Mouse (Mus musculus) CH12.LX (cell line): Measurements from ENCODE around the gene Rad1. TPM values are rescaled to one million over a fixed set of nuclear protein-coding genes. Genes with fewer than 3 reads are reported as not detected.

Experiments used
- DNase-seq: peaks from one replicate; pipeline ENCODE4 v3.0.0-alpha.2; 2013; ENCODE audit errors: extremely low read depth
- H3K27ac ChIP-seq: 2 replicates; pipeline ENCODE4 v1.5.1; 2012; ENCODE audit warnings: low read depth, mild to moderate bottlenecking, control low read depth, moderate library complexity; ENCODE audit not compliant: insufficient read depth
- H3K27me3 ChIP-seq: replicated peaks from 2 replicates; pipeline ENCODE3; 2012; ENCODE audit warnings: inconsistent platforms
- H3K36me3 ChIP-seq, 2 experiments: replicated peaks in 1 of 2; 2 replicates each; pipeline versions ENCODE3 to v1.6.1; 2012; ENCODE audit warnings: inconsistent platforms in 1 of 2, low read length in 1 of 2, mild to moderate bottlenecking in 1 of 2, mixed read lengths in 1 of 2, moderate library complexity in 1 of 2; ENCODE audit not compliant: control insufficient read depth in 1 of 2, insufficient read depth in 1 of 2
- H3K4me1 ChIP-seq, 2 experiments: 2 replicates each; pipeline ENCODE4 v1.6.1; 2012; ENCODE audit warnings: inconsistent platforms in 1 of 2, moderate library complexity in 1 of 2; ENCODE audit not compliant: insufficient read depth in 2 of 2, control insufficient read depth in 1 of 2
- H3K4me2 ChIP-seq: 2 replicates; pipeline ENCODE4 v1.6.1; 2012; ENCODE audit warnings: low read depth, mild to moderate bottlenecking, control low read depth; ENCODE audit not compliant: poor library complexity, insufficient read depth, severe bottlenecking
- H3K4me3 ChIP-seq, 3 experiments: fragments of 150-350 bp in 1 of 3; sonication (generic) in 1 of 3; replicated peaks in 1 of 3; 2 replicates each; pipeline versions ENCODE3 to v1.5.1; 2011 to 2012; ENCODE audit warnings: low read depth in 2 of 3, low read length in 2 of 3, mild to moderate bottlenecking in 2 of 3, moderate library complexity in 2 of 3, control low read depth in 1 of 3, improper control_type of control experiment in 1 of 3, inconsistent platforms in 1 of 3, mixed read lengths in 1 of 3; ENCODE audit not compliant: poor library complexity in 1 of 3
- H3K79me2 ChIP-seq: replicated peaks from 2 replicates; pipeline ENCODE4 v1.6.1; 2012; ENCODE audit warnings: mild to moderate bottlenecking, moderate library complexity; ENCODE audit not compliant: control insufficient read depth, poor library complexity, insufficient read depth, severe bottlenecking; ENCODE audit errors: extremely low read depth
- H3K9ac ChIP-seq: 2 replicates; pipeline ENCODE4 v1.6.1; 2012; ENCODE audit warnings: low read depth, mild to moderate bottlenecking, control low read depth, moderate library complexity; ENCODE audit not compliant: insufficient read depth
- H3K9me3 ChIP-seq: replicated peaks from 2 replicates; pipeline ENCODE3; 2012; ENCODE audit warnings: low read length, inconsistent platforms, mixed read lengths
- BHLHE40 ChIP-seq: IDR thresholded peaks from 2 replicates; pipeline ENCODE4 v1.6.1; 2011; ENCODE audit warnings: mild to moderate bottlenecking, low read depth, low read length, improper control_type of control experiment
- CHD2 ChIP-seq: IDR thresholded peaks from 2 replicates; pipeline ENCODE4 v1.6.1; 2011; ENCODE audit warnings: low read length, improper control_type of control experiment
- CTCF ChIP-seq, 2 experiments: IDR thresholded peaks in 1 of 2; conservative IDR thresholded peaks in 1 of 2; 2 replicates each; pipeline ENCODE4 v1.5.1; 2011 to 2012; ENCODE audit warnings: low read depth in 2 of 2, low read length in 2 of 2, improper control_type of control experiment in 1 of 2, inconsistent platforms in 1 of 2, mild to moderate bottlenecking in 1 of 2, moderate library complexity in 1 of 2
- E2F4 ChIP-seq: IDR thresholded peaks from 2 replicates; pipeline ENCODE4 v1.6.1; 2011; ENCODE audit warnings: low read depth, low read length, improper control_type of control experiment; ENCODE audit not compliant: insufficient replicate concordance
- ELF1 ChIP-seq: IDR thresholded peaks from 2 replicates; pipeline ENCODE4 v1.6.1; 2014; ENCODE audit warnings: low read depth, mild to moderate bottlenecking, inconsistent platforms, low read length, improper control_type of control experiment
- EP300 ChIP-seq: IDR thresholded peaks from 2 replicates; pipeline ENCODE4 v1.6.1; 2011; ENCODE audit warnings: low read length, improper control_type of control experiment
- GABPA ChIP-seq: IDR thresholded peaks from 2 replicates; pipeline ENCODE4 v1.6.1; 2012; ENCODE audit warnings: low read depth, low read length, improper control_type of control experiment, inconsistent platforms; ENCODE audit not compliant: insufficient replicate concordance
- HCFC1 ChIP-seq: IDR thresholded peaks from 2 replicates; pipeline ENCODE4 v1.6.1; 2012; ENCODE audit warnings: low read depth, mild to moderate bottlenecking, inconsistent platforms, low read length, improper control_type of control experiment
- JUN ChIP-seq: IDR thresholded peaks from 2 replicates; pipeline ENCODE4 v1.6.1; 2011; ENCODE audit warnings: low read depth, mild to moderate bottlenecking, low read length, improper control_type of control experiment, moderate library complexity; ENCODE audit not compliant: insufficient read depth
- MAFK ChIP-seq: IDR thresholded peaks from 2 replicates; pipeline ENCODE4 v1.6.1; 2011; ENCODE audit warnings: low read length, improper control_type of control experiment; ENCODE audit not compliant: insufficient replicate concordance
- MAX ChIP-seq: IDR thresholded peaks from 2 replicates; pipeline ENCODE4 v1.6.1; 2011; ENCODE audit warnings: low read length, improper control_type of control experiment
- MAZ ChIP-seq: IDR thresholded peaks from 2 replicates; pipeline ENCODE4 v1.6.1; 2012; ENCODE audit warnings: low read depth, mild to moderate bottlenecking, inconsistent platforms, low read length, improper control_type of control experiment, moderate library complexity
- NELFE ChIP-seq: IDR thresholded peaks from 2 replicates; pipeline ENCODE4 v1.6.1; 2011; ENCODE audit warnings: low read depth, low read length, improper control_type of control experiment
- PAX5 ChIP-seq: IDR thresholded peaks from 2 replicates; pipeline ENCODE4 v1.6.1; 2012; ENCODE audit warnings: low read length, inconsistent platforms, mixed read lengths
- POLR2A ChIP-seq: IDR thresholded peaks from 2 replicates; pipeline ENCODE4 v1.6.1; 2011; ENCODE audit warnings: low read depth, mild to moderate bottlenecking, improper control_type of control experiment, low read length
- RAD21 ChIP-seq: IDR thresholded peaks from 2 replicates; pipeline ENCODE4 v1.6.1; 2011; ENCODE audit warnings: low read depth, mild to moderate bottlenecking, low read length, improper control_type of control experiment, moderate library complexity
- SMC3 ChIP-seq: IDR thresholded peaks from 2 replicates; pipeline ENCODE4 v1.6.1; 2011; ENCODE audit warnings: low read depth, low read length, improper control_type of control experiment
- UBTF ChIP-seq: IDR thresholded peaks from 2 replicates; pipeline ENCODE4 v1.6.1; 2012; ENCODE audit warnings: low read depth, mild to moderate bottlenecking, inconsistent platforms, low read length, improper control_type of control experiment, moderate library complexity
- USF1 ChIP-seq: IDR thresholded peaks from 2 replicates; pipeline ENCODE4 v1.6.1; 2014; ENCODE audit warnings: low read depth, mild to moderate bottlenecking, inconsistent platforms, low read length, improper control_type of control experiment
- ZC3H11A ChIP-seq: IDR thresholded peaks from 2 replicates; pipeline ENCODE4 v1.6.1; 2012; ENCODE audit warnings: low read depth, mild to moderate bottlenecking, inconsistent platforms, low read length, improper control_type of control experiment
- ZKSCAN1 ChIP-seq: IDR thresholded peaks from 2 replicates; pipeline ENCODE4 v1.6.1; 2012; ENCODE audit warnings: low read depth, inconsistent platforms, low read length, improper control_type of control experiment, borderline replicate concordance
- dilution Hi-C: fragments of 300-500 bp; cut with MboI; formaldehyde crosslinking; loops from 2 replicates; pipeline ENCODE4 v1.14.3; 2020; ENCODE audit warnings: low sequenced_read_pairs; ENCODE audit not compliant: extremely low pct_unique_long_range_greater_than_20kb, extremely low pct_ligation_motif_present
- in situ Hi-C: fragments of 300-500 bp; cut with MboI; formaldehyde crosslinking; loops from 3 replicates; pipeline ENCODE4 v1.14.3; 2019; ENCODE audit warnings: low sequenced_read_pairs, low pct_ligation_motif_present, low pct_unique_long_range_greater_than_20kb, mixed read lengths
- polyA plus RNA-seq: library from polyadenylated mRNA; unstranded; fragments of >175 nt; gene quantifications from 2 replicates; pipeline ENCODE4 v1.2.1, GENCODE M21; 2012; ENCODE audit warnings: low read depth; ENCODE audit not compliant: insufficient read length
- total RNA-seq, 2 experiments: library from RNA; depleted of rRNA; stranded (reverse); fragments of 300-350 nt in 1 of 2; fragments of >200 nt in 1 of 2; gene quantifications; 2 replicates each; pipeline ENCODE4 v1.2.3; 2012 to 2014

Rad1 gene
- total and polyA plus RNA-seq, 3 experiments, result 34.0 to 92.8 (median 37.6) TPM

- TF ChIP-seq NELFE, result peak; percentile 92
Measured at GRCm38 (mm10) chr15:10485484-10486364, at the start of gene Rad1, which contains the start of gene Brix1 (continued).

- no peak overlapping the region for H3K9ac ChIP-seq
- no peaks in the 10 kb centered on the region for H3K9me3 ChIP-seq
- no peak overlapping the region for H3K27ac ChIP-seq
- H3K36me3 ChIP-seq, result peaks cover 0 to 14% of the 10 kb centered on the region in 2 experiments
- H3K27me3 ChIP-seq, result no peaks in the 10 kb centered on the region
- no peak overlapping the region for H3K4me3 ChIP-seq
- H3K79me2 ChIP-seq, result no peaks in the 10 kb centered on the region
- peaks cover 5 to 12% of the 10 kb centered on the region in 2 experiments for H3K4me1 ChIP-seq
- no peak for TF ChIP-seq CTCF (conservative IDR thresholded peaks at IDR 0.05 in 1 of 2, IDR thresholded peaks at IDR 0.05 in 1 of 2; ENCODE audit: low read depth in 2 of 2, low read length in 2 of 2)
- no peak for TF ChIP-seq POLR2A
- TF ChIP-seq ZC3H11A, result no peak
- TF ChIP-seq CHD2, result no peak
- no peak for TF ChIP-seq ELF1
- no peak for TF ChIP-seq BHLHE40
- no peak for TF ChIP-seq ZKSCAN1
- no peak for TF ChIP-seq MAZ
- no peak for TF ChIP-seq HCFC1
- no peak for TF ChIP-seq EP300
- TF ChIP-seq E2F4, result no peak
- no peak for TF ChIP-seq PAX5
- no peak for TF ChIP-seq MAFK
- no peak for TF ChIP-seq UBTF
- TF ChIP-seq SMC3, result no peak
- TF ChIP-seq JUN, result no peak
- no peak for TF ChIP-seq USF1
- no peak for TF ChIP-seq MAX
- in situ Hi-C loops (no loop called here), dilution Hi-C loops (no loop called here)
- DNase-seq, result no peak
- H3K4me2 ChIP-seq, result no peak overlapping the region
Measured at GRCm38 (mm10) chr15:10436893-10437292, 48.9 kb upstream of the Rad1 start.

GRCm38 (mm10) chr15:10439963-10440362 is 45.9 kb upstream of the Rad1 start:
- in situ Hi-C loops (no loop called here), dilution Hi-C loops (no loop called here)
- DNase-seq, result no peak
- H3K4me3 ChIP-seq, result no peak overlapping the region
- H3K9me3 ChIP-seq, result no peaks in the 10 kb centered on the region
- H3K27ac ChIP-seq, result no peak overlapping the region
- H3K27me3 ChIP-seq, result no peaks in the 10 kb centered on the region
- peaks cover 3 to 29% of the 10 kb centered on the region in 2 experiments for H3K36me3 ChIP-seq
- TF ChIP-seq GABPA (no peak), E2F4 (no peak), CTCF (conservative IDR thresholded peaks at IDR 0.05 in 1 of 2, IDR thresholded peaks at IDR 0.05 in 1 of 2; ENCODE audit: low read depth in 2 of 2, low read length in 2 of 2) (peak in 1 of 2 experiments; percentile 21; a peak in 2 of 4 replicates), RAD21 (peak; percentile 16)
- TF ChIP-seq, all 38 proteins: peak for 2
- H3K9ac ChIP-seq, result no peak overlapping the region
- H3K4me2 ChIP-seq, result no peak overlapping the region
- H3K4me1 ChIP-seq, result peaks cover 5 to 21% of the 10 kb centered on the region in 2 experiments
- no peaks in the 10 kb centered on the region for H3K79me2 ChIP-seq
